Mouse (Mus musculus): ENCODE results near the gene Dnajc12. TPM values are rescaled to one million over a fixed set of nuclear protein-coding genes. Genes with fewer than 3 reads are reported as not detected.

Dnajc12 gene
- polyA plus RNA-seq, 1 experiment, result 0.22 TPM

- Histone ChIP-seq H3K4me1 (ENCODE audit: control insufficient read depth, insufficient read depth, insufficient read length, low read length) (no peaks in the 10 kb centered on the region), H3K36me3 (ENCODE audit: control insufficient read depth, insufficient read depth, low read length) (no peaks in the 10 kb centered on the region), H3K27me3 (ENCODE audit: control insufficient read depth, insufficient read depth, low read length) (no peaks in the 10 kb centered on the region), H3K27ac (ENCODE audit: insufficient read depth, low read depth, low read length) (no peak overlapping the region), H3K4me3 (ENCODE audit: low read depth, low read length) (no peak overlapping the region)
- TF ChIP-seq CTCF (IDR thresholded peaks at IDR 0.05; ENCODE audit: extremely low read depth, insufficient read length, insufficient replicate concordance, low read depth, low read length), result no peak
- TF ChIP-seq POLR2A (IDR thresholded peaks at IDR 0.05; ENCODE audit: low read depth, low read length), result no peak
- WGBS, result 81% methylated on average over 17 of the region's 17 CpGs
Measured at GRCm38 (mm10) chr10:63412756-63413155, 30.5 kb downstream of the Dnajc12 start.

GRCm38 (mm10) chr10:63415287-63415686, 33.0 kb downstream of the Dnajc12 start:
- 14% methylated on average over 7 of the region's 7 CpGs for WGBS
- TF ChIP-seq POLR2A (IDR thresholded peaks at IDR 0.05; ENCODE audit: low read depth, low read length) (no peak), CTCF (IDR thresholded peaks at IDR 0.05; ENCODE audit: extremely low read depth, insufficient read length, insufficient replicate concordance, low read depth, low read length) (no peak)
- Histone ChIP-seq H3K4me3 (ENCODE audit: low read depth, low read length) (no peak overlapping the region), H3K27me3 (ENCODE audit: control insufficient read depth, insufficient read depth, low read length) (no peaks in the 10 kb centered on the region), H3K27ac (ENCODE audit: insufficient read depth, low read depth, low read length) (no peak overlapping the region), H3K4me1 (ENCODE audit: control insufficient read depth, insufficient read depth, insufficient read length, low read length) (no peaks in the 10 kb centered on the region), H3K36me3 (ENCODE audit: control insufficient read depth, insufficient read depth, low read length) (no peaks in the 10 kb centered on the region)

- no peak overlapping the region for H3K4me3 ChIP-seq (ENCODE audit: low read depth, low read length)
- no peaks in the 10 kb centered on the region for H3K36me3 ChIP-seq (ENCODE audit: control insufficient read depth, insufficient read depth, low read length)
- TF ChIP-seq POLR2A (IDR thresholded peaks at IDR 0.05; ENCODE audit: low read depth, low read length) (no peak), CTCF (IDR thresholded peaks at IDR 0.05; ENCODE audit: extremely low read depth, insufficient read length, insufficient replicate concordance, low read depth, low read length) (no peak)
- WGBS, result 21% methylated on average over 7 of the region's 7 CpGs
- no peak overlapping the region for H3K27ac ChIP-seq (ENCODE audit: insufficient read depth, low read depth, low read length)
- H3K4me1 ChIP-seq (ENCODE audit: control insufficient read depth, insufficient read depth, insufficient read length, low read length), result no peaks in the 10 kb centered on the region
- H3K27me3 ChIP-seq (ENCODE audit: control insufficient read depth, insufficient read depth, low read length), result no peaks in the 10 kb centered on the region
Measured at GRCm38 (mm10) chr10:63415850-63416249, 33.6 kb downstream of the Dnajc12 start.

- no peaks in the 10 kb centered on the region for H3K36me3 ChIP-seq (ENCODE audit: control insufficient read depth, insufficient read depth, low read length)
- H3K27me3 ChIP-seq (ENCODE audit: control insufficient read depth, insufficient read depth, low read length), result no peaks in the 10 kb centered on the region
- no peaks in the 10 kb centered on the region for H3K4me1 ChIP-seq (ENCODE audit: control insufficient read depth, insufficient read depth, insufficient read length, low read length)
- 57% methylated on average over 5 of the region's 5 CpGs for WGBS
- no peak overlapping the region for H3K27ac ChIP-seq (ENCODE audit: insufficient read depth, low read depth, low read length)
- no peak overlapping the region for H3K4me3 ChIP-seq (ENCODE audit: low read depth, low read length)
- no peak for TF ChIP-seq CTCF (IDR thresholded peaks at IDR 0.05; ENCODE audit: extremely low read depth, insufficient read length, insufficient replicate concordance, low read depth, low read length)
- TF ChIP-seq POLR2A (IDR thresholded peaks at IDR 0.05; ENCODE audit: low read depth, low read length), result no peak
Measured at GRCm38 (mm10) chr10:63417061-63417460, 34.8 kb downstream of the Dnajc12 start.

- TF ChIP-seq CTCF (IDR thresholded peaks at IDR 0.05; ENCODE audit: extremely low read depth, insufficient read length, insufficient replicate concordance, low read depth, low read length) (peak; percentile 30; the same call in 1 of the 2 replicates), POLR2A (IDR thresholded peaks at IDR 0.05; ENCODE audit: low read depth, low read length) (no peak)
- Histone ChIP-seq H3K4me3 (ENCODE audit: low read depth, low read length) (no peak within 1 kb of the TSS), H3K27ac (ENCODE audit: insufficient read depth, low read depth, low read length) (no peak within 1 kb of the TSS), H3K27me3 (ENCODE audit: control insufficient read depth, insufficient read depth, low read length) (no peaks in the 10 kb centered on the region), H3K36me3 (ENCODE audit: control insufficient read depth, insufficient read depth, low read length) (no peaks in the 10 kb centered on the region), H3K4me1 (ENCODE audit: control insufficient read depth, insufficient read depth, insufficient read length, low read length) (no peaks in the 10 kb centered on the region)
- WGBS, result 85% methylated on average over 18 of the region's 18 CpGs
Measured at GRCm38 (mm10) chr10:63421739-63422735, 39.8 kb downstream of the Dnajc12 start, which contains the start of gene Gm7075. Gene Gm7075, minus strand, starts transcription at chr10:63421789.

- H3K4me3 ChIP-seq (ENCODE audit: low read depth, low read length), result no peak overlapping the region
- no peaks in the 10 kb centered on the region for H3K27me3 ChIP-seq (ENCODE audit: control insufficient read depth, insufficient read depth, low read length)
- no peaks in the 10 kb centered on the region for H3K36me3 ChIP-seq (ENCODE audit: control insufficient read depth, insufficient read depth, low read length)
- 91% methylated on average over 5 of the region's 5 CpGs for WGBS
- no peaks in the 10 kb centered on the region for H3K4me1 ChIP-seq (ENCODE audit: control insufficient read depth, insufficient read depth, insufficient read length, low read length)
- no peak overlapping the region for H3K27ac ChIP-seq (ENCODE audit: insufficient read depth, low read depth, low read length)
- no peak for TF ChIP-seq CTCF (IDR thresholded peaks at IDR 0.05; ENCODE audit: extremely low read depth, insufficient read length, insufficient replicate concordance, low read depth, low read length)
- no peak for TF ChIP-seq POLR2A (IDR thresholded peaks at IDR 0.05; ENCODE audit: low read depth, low read length)
Measured at GRCm38 (mm10) chr10:63422736-63422992, 40.4 kb downstream of the Dnajc12 start.

- H3K4me1 ChIP-seq (ENCODE audit: control insufficient read depth, insufficient read depth, insufficient read length, low read length), result no peaks in the 10 kb centered on the region
- no peak overlapping the region for H3K27ac ChIP-seq (ENCODE audit: insufficient read depth, low read depth, low read length)
- no peaks in the 10 kb centered on the region for H3K36me3 ChIP-seq (ENCODE audit: control insufficient read depth, insufficient read depth, low read length)
- H3K4me3 ChIP-seq (ENCODE audit: low read depth, low read length), result no peak overlapping the region
- TF ChIP-seq CTCF (IDR thresholded peaks at IDR 0.05; ENCODE audit: extremely low read depth, insufficient read length, insufficient replicate concordance, low read depth, low read length) (no peak), POLR2A (IDR thresholded peaks at IDR 0.05; ENCODE audit: low read depth, low read length) (no peak)
- WGBS, result 71% methylated on average over 9 of the region's 9 CpGs
- no peaks in the 10 kb centered on the region for H3K27me3 ChIP-seq (ENCODE audit: control insufficient read depth, insufficient read depth, low read length)
Measured at GRCm38 (mm10) chr10:63423591-63424474, 41.6 kb downstream of the Dnajc12 start.

All from small intestine, adult 2 months (tissue).